Mouse (Mus musculus): ENCODE results near the gene Hes7. TPM values are rescaled to one million over a fixed set of nuclear protein-coding genes. Genes with fewer than 3 reads are reported as not detected.
A peak's percentile ranks its signal among the peaks of the same experiment; 100 is the strongest.

Hes7 gene
- polyA plus RNA-seq, 1 experiment from 2014 or later: 0.65 TPM

GRCm38 (mm10) chr11:69107676-69108075 lies 12.5 kb upstream of the Hes7 start:
- H3K36me3 ChIP-seq (ENCODE audit: control insufficient read depth, insufficient read depth, low read length): peaks cover 19% of the 10 kb centered on the region; the same call in 1 of the 2 replicates
- no peak overlapping the region for H3K4me2 ChIP-seq (ENCODE audit: low read depth, severe bottlenecking)
- 90% methylated on average over 11 of the region's 11 CpGs for WGBS
- DNase-seq (ENCODE audit: low spot score) (no peak), ATAC-seq (ENCODE audit: insufficient number of reproducible peaks, low FRiP score, low TSS enrichment, low read depth) (no peak)
- no peak overlapping the region for H3K9ac ChIP-seq (ENCODE audit: low read length)
- no peak overlapping the region for H3K27ac ChIP-seq (replicated peaks; ENCODE audit: low read depth, low read length)
- H3K4me1 ChIP-seq (ENCODE audit: control insufficient read depth, insufficient read depth, low read length): 0 out of 2 replicates have a peak, but pooled peaks cover 3% of the 10 kb centered on the region
- H3K4me3 ChIP-seq (ENCODE audit: low read depth, low read length): no peak overlapping the region
- no peaks in the 10 kb centered on the region for H3K27me3 ChIP-seq (ENCODE audit: control insufficient read depth, insufficient read depth, low read length)
- no peaks in the 10 kb centered on the region for H3K9me3 ChIP-seq (ENCODE audit: control insufficient read depth, low read length)

- ATAC-seq (ENCODE audit: insufficient number of reproducible peaks, low FRiP score, low TSS enrichment, low read depth) (no peak), DNase-seq (ENCODE audit: low spot score) (no peak)
- Histone ChIP-seq H3K27me3 (ENCODE audit: control insufficient read depth, insufficient read depth, low read length) (no peaks in the 10 kb centered on the region), H3K4me3 (ENCODE audit: low read depth, low read length) (no peak overlapping the region), H3K36me3 (ENCODE audit: control insufficient read depth, insufficient read depth, low read length) (peaks cover 19% of the 10 kb centered on the region; the same call in 1 of the 2 replicates), H3K27ac (replicated peaks; ENCODE audit: low read depth, low read length) (no peak overlapping the region), H3K9me3 (ENCODE audit: control insufficient read depth, low read length) (no peaks in the 10 kb centered on the region), H3K4me1 (ENCODE audit: control insufficient read depth, insufficient read depth, low read length) (0 out of 2 replicates have a peak, but pooled peaks cover 3% of the 10 kb centered on the region), H3K4me2 (ENCODE audit: low read depth, severe bottlenecking) (no peak overlapping the region), H3K9ac (ENCODE audit: low read length) (no peak overlapping the region)
- WGBS: 92% methylated on average over 9 of the region's 9 CpGs
Measured at GRCm38 (mm10) chr11:69108223-69108622, 12.0 kb upstream of the Hes7 start.

GRCm38 (mm10) chr11:69109032-69109900 lies 10.9 kb upstream of the Hes7 start:
- no peak overlapping the region for H3K27ac ChIP-seq (replicated peaks; ENCODE audit: low read depth, low read length)
- no peak for ATAC-seq (ENCODE audit: insufficient number of reproducible peaks, low FRiP score, low TSS enrichment, low read depth)
- H3K9me3 ChIP-seq (ENCODE audit: control insufficient read depth, low read length): no peaks in the 10 kb centered on the region

GRCm38 (mm10) chr11:69110319-69111046 lies 9.7 kb upstream of the Hes7 start:
- H3K9me3 ChIP-seq (ENCODE audit: control insufficient read depth, low read length): no peaks in the 10 kb centered on the region
- DNase-seq (ENCODE audit: low spot score) (peak; percentile 100), ATAC-seq (ENCODE audit: insufficient number of reproducible peaks, low FRiP score, low TSS enrichment, low read depth) (peak; percentile 69)
- H3K4me1 ChIP-seq (ENCODE audit: control insufficient read depth, insufficient read depth, low read length): 0 out of 2 replicates have a peak, but pooled peaks cover 3% of the 10 kb centered on the region
- peak overlapping the region; percentile 51 for H3K4me2 ChIP-seq (ENCODE audit: low read depth, severe bottlenecking)
- 1% methylated on average over 30 of the region's 30 CpGs for WGBS
- peak overlapping the region; percentile 41; the same call in 1 of the 2 replicates for H3K9ac ChIP-seq (ENCODE audit: low read length)
- no peaks in the 10 kb centered on the region for H3K27me3 ChIP-seq (ENCODE audit: control insufficient read depth, insufficient read depth, low read length)
- peaks cover 5% of the 10 kb centered on the region; the same call in 1 of the 2 replicates for H3K36me3 ChIP-seq (ENCODE audit: control insufficient read depth, insufficient read depth, low read length)
- H3K4me3 ChIP-seq (ENCODE audit: low read depth, low read length): peak overlapping the region; percentile 38
- no peak overlapping the region for H3K27ac ChIP-seq (replicated peaks; ENCODE audit: low read depth, low read length)

More at GRCm38 (mm10) chr11:69109032-69109900, 10.9 kb upstream of the Hes7 start:
- Histone ChIP-seq H3K36me3 (ENCODE audit: control insufficient read depth, insufficient read depth, low read length) (peaks cover 10% of the 10 kb centered on the region; the same call in 1 of the 2 replicates), H3K4me1 (ENCODE audit: control insufficient read depth, insufficient read depth, low read length) (0 out of 2 replicates have a peak, but pooled peaks cover 3% of the 10 kb centered on the region), H3K9ac (ENCODE audit: low read length) (no peak overlapping the region), H3K4me3 (ENCODE audit: low read depth, low read length) (no peak overlapping the region), H3K4me2 (ENCODE audit: low read depth, severe bottlenecking) (no peak overlapping the region), H3K27me3 (ENCODE audit: control insufficient read depth, insufficient read depth, low read length) (no peaks in the 10 kb centered on the region)
- WGBS: 80% methylated on average over 13 of the region's 13 CpGs
- no peak for DNase-seq (ENCODE audit: low spot score)

GRCm38 (mm10) chr11:69111051-69111810 lies 9.0 kb upstream of the Hes7 start:
- H3K36me3 ChIP-seq (ENCODE audit: control insufficient read depth, insufficient read depth, low read length): no peaks in the 10 kb centered on the region; the same call in 1 of the 2 replicates
- peak; percentile 43 for DNase-seq (ENCODE audit: low spot score)
- WGBS: 7% methylated on average over 21 of the region's 21 CpGs
- H3K4me3 ChIP-seq (ENCODE audit: low read depth, low read length): peak overlapping the region; percentile 38
- H3K27ac ChIP-seq (replicated peaks; ENCODE audit: low read depth, low read length): no peak overlapping the region
- H3K9me3 ChIP-seq (ENCODE audit: control insufficient read depth, low read length): no peaks in the 10 kb centered on the region
- no peak for ATAC-seq (ENCODE audit: insufficient number of reproducible peaks, low FRiP score, low TSS enrichment, low read depth)
- H3K4me2 ChIP-seq (ENCODE audit: low read depth, severe bottlenecking): peak overlapping the region; percentile 51
- no peaks in the 10 kb centered on the region for H3K27me3 ChIP-seq (ENCODE audit: control insufficient read depth, insufficient read depth, low read length)
- H3K4me1 ChIP-seq (ENCODE audit: control insufficient read depth, insufficient read depth, low read length): 0 out of 2 replicates have a peak, but pooled peaks cover 3% of the 10 kb centered on the region
- H3K9ac ChIP-seq (ENCODE audit: low read length): peak overlapping the region; percentile 41; the same call in 1 of the 2 replicates

GRCm38 (mm10) chr11:69111865-69112264 lies 8.3 kb upstream of the Hes7 start:
- no peaks in the 10 kb centered on the region; the same call in 1 of the 2 replicates for H3K36me3 ChIP-seq (ENCODE audit: control insufficient read depth, insufficient read depth, low read length)
- no peaks in the 10 kb centered on the region for H3K9me3 ChIP-seq (ENCODE audit: control insufficient read depth, low read length)
- WGBS: 61% methylated on average over 4 of the region's 4 CpGs
- no peak overlapping the region for H3K9ac ChIP-seq (ENCODE audit: low read length)
- H3K4me3 ChIP-seq (ENCODE audit: low read depth, low read length): peak overlapping the region; percentile 38; the same call in 1 of the 2 replicates
- DNase-seq (ENCODE audit: low spot score): no peak
- no peak overlapping the region for H3K27ac ChIP-seq (replicated peaks; ENCODE audit: low read depth, low read length)
- no peak for ATAC-seq (ENCODE audit: insufficient number of reproducible peaks, low FRiP score, low TSS enrichment, low read depth)
- no peaks in the 10 kb centered on the region for H3K27me3 ChIP-seq (ENCODE audit: control insufficient read depth, insufficient read depth, low read length)
- 0 out of 2 replicates have a peak, but pooled peaks cover 3% of the 10 kb centered on the region for H3K4me1 ChIP-seq (ENCODE audit: control insufficient read depth, insufficient read depth, low read length)
- no peak overlapping the region; the same call in 1 of the 2 replicates for H3K4me2 ChIP-seq (ENCODE audit: low read depth, severe bottlenecking)

GRCm38 (mm10) chr11:69114018-69114417 lies 6.2 kb upstream of the Hes7 start:
- no peak for DNase-seq (ENCODE audit: low spot score)
- Histone ChIP-seq H3K27me3 (ENCODE audit: control insufficient read depth, insufficient read depth, low read length) (no peaks in the 10 kb centered on the region), H3K4me2 (ENCODE audit: low read depth, severe bottlenecking) (no peak overlapping the region), H3K9ac (ENCODE audit: low read length) (no peak overlapping the region), H3K4me3 (ENCODE audit: low read depth, low read length) (no peak overlapping the region), H3K4me1 (ENCODE audit: control insufficient read depth, insufficient read depth, low read length) (peaks cover 4% of the 10 kb centered on the region), H3K36me3 (ENCODE audit: control insufficient read depth, insufficient read depth, low read length) (no peaks in the 10 kb centered on the region), H3K27ac (replicated peaks; ENCODE audit: low read depth, low read length) (no peak overlapping the region), H3K9me3 (ENCODE audit: control insufficient read depth, low read length) (no peaks in the 10 kb centered on the region)
- ATAC-seq (ENCODE audit: insufficient number of reproducible peaks, low FRiP score, low TSS enrichment, low read depth): no peak
- 71% methylated on average over 3 of the region's 3 CpGs for WGBS

Measured in limb, embryonic 11.5 days (tissue).